Mouse (Mus musculus) forebrain, embryonic 12.5 days (tissue): ENCODE measurements around the gene Srgap1. TPM values are rescaled to one million over a fixed set of nuclear protein-coding genes. Genes with fewer than 3 reads are reported as not detected.

Experiments used
- ATAC-seq: fragments of 200-750 bp; cut with Nextera tagmentation; 2 replicates; pipeline ENCODE4 v1.8.0; 2017; ENCODE audit warnings: moderate TSS enrichment; ENCODE audit not compliant: low FRiP score
- H3K27ac ChIP-seq: fragments of 300-500 bp; sonication (generic); 2 replicates; pipeline ENCODE4 v1.5.1; 2016; ENCODE audit warnings: mild to moderate bottlenecking
- H3K27me3 ChIP-seq: fragments of 300-500 bp; sonication (generic); 2 replicates; pipeline ENCODE4 v1.6.1; 2016; ENCODE audit warnings: mild to moderate bottlenecking
- H3K36me3 ChIP-seq: fragments of 300-500 bp; sonication (generic); replicated peaks from 2 replicates; pipeline ENCODE4 v1.6.1; 2016; ENCODE audit warnings: mild to moderate bottlenecking
- H3K4me1 ChIP-seq: fragments of 300-500 bp; sonication (generic); 2 replicates; pipeline ENCODE4 v1.6.1; 2016
- H3K4me2 ChIP-seq: fragments of 300-500 bp; sonication (generic); 2 replicates; pipeline ENCODE4 v1.6.1; 2016; ENCODE audit warnings: mild to moderate bottlenecking, moderate library complexity
- H3K4me3 ChIP-seq: fragments of 300-500 bp; sonication (generic); replicated peaks from 2 replicates; pipeline ENCODE4 v1.5.1; 2016; ENCODE audit warnings: mild to moderate bottlenecking
- H3K9ac ChIP-seq: fragments of 300-500 bp; sonication (generic); 2 replicates; pipeline ENCODE4 v1.6.1; 2016; ENCODE audit warnings: mild to moderate bottlenecking
- H3K9me3 ChIP-seq: fragments of 300-500 bp; sonication (generic); 2 replicates; pipeline ENCODE4 v1.6.1; 2016
- WGBS: fragments of 180-500 bp; shearing (Covaris S2); methylation state at CpG from one replicate; pipeline ENCODE4 v1.1.7; 2016; 5-methylcytosine and 5-hydroxymethylcytosine counted together
- polyA plus RNA-seq: library from polyadenylated mRNA; unstranded; fragments of >200 nt; fragmentation: Nextera tagmentation; extraction: Ambion mirVana; gene quantifications from 2 replicates; pipeline ENCODE4 v1.2.1, GENCODE M21; 2016

The Srgap1 gene
- 20.7 and 22.2 TPM in 2 replicates for polyA plus RNA-seq

DNA sequence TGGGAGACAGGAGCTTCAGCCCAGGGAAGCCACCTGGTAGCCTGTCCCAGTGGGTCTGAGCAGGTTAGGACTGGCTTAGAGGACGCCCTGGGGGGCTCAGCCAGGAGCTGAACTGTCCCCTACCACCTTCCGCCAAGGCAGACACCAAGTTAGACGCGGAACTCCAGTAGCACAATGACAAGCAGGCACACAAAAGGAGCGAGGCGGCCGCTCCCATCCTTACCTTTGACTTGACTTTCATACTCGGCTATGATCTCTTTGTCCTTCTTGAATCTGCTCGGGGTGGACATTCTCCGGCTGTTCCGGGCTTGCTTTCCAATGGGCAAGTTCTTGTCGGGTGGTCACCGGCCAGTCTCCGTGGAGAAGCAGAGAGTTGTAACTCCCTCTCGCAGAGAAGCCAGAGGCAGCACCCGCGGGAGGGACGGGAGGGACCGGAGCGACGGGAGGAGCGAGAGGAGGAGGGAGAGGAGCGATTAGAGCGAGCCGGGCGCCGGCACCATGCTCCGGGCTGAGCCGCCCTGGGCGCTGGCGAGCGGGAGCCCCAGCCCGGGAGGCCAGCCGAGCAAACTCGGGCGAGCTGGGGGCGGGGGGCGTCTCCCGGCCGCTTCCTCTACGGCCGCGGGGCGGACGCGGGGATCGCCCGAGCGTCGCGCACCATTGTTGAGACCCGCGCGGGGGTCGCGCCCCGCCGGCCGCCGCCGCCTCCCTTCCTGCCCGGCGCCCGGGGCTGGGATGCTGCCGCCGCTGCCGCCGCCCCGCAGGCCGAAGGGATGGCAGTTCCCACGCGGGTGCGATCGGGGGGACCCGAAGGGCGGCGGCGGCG, at the start of gene Srgap1:
Gene Srgap1, minus strand, starts transcription at position 412 of the 823 bp plus-strand sequence.
- Histone ChIP-seq H3K27ac (peak within 1 kb of the TSS; percentile 87), H3K36me3 (no peaks in the 10 kb centered on the region), H3K4me3 (peak within 1 kb of the TSS; percentile 84), H3K27me3 (peaks cover 5% of the 10 kb centered on the region; the same call in 1 of the 2 replicates), H3K4me1 (peaks cover 14% of the 10 kb centered on the region; the same call in 1 of the 2 replicates), H3K4me2 (peak within 1 kb of the TSS; percentile 76), H3K9me3 (no peaks in the 10 kb centered on the region), H3K9ac (peak within 1 kb of the TSS; percentile 85)
- peak; percentile 87 for ATAC-seq
- WGBS, result under 1% methylated on average over 34 of the region's 79 CpGs

DNA sequence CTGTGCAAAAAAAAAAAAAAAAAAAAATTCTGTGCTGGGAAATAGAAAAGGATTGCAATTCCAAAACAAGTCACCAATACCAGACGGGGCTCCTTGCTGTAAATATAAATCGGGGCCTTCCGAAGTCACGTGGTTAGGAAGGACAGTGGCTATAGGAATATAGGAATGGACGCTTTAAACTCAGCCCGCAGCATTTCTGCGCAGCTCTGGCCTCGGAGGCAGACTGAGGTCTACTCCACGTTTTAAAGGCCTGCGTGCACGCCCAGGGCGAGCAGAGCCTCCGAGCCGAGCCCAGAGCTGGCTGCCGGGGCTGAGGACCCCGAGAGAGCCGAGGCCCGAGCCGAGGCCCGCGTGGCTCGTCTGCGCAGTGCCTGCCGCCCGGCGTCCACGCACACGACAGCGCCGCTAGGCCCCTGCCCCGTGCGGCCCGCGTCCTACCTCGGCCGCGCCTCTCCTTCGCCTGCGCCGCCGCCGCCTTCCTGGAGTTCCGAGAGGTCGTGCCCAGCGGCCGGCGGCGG, 49.4 kb upstream of the Srgap1 start:
- Histone ChIP-seq H3K9me3 (no peaks in the 10 kb centered on the region), H3K27ac (peak overlapping the region; percentile 86), H3K4me3 (peak overlapping the region; percentile 75), H3K4me1 (peaks cover 8% of the 10 kb centered on the region), H3K36me3 (no peaks in the 10 kb centered on the region; the same call in 1 of the 2 replicates), H3K4me2 (peak overlapping the region; percentile 76), H3K9ac (peak overlapping the region; percentile 89), H3K27me3 (no peaks in the 10 kb centered on the region)
- ATAC-seq, result peak; percentile 77
- whole genome bisulfite sequencing, result 0% methylated on average over 48 of the region's 48 CpGs

DNA sequence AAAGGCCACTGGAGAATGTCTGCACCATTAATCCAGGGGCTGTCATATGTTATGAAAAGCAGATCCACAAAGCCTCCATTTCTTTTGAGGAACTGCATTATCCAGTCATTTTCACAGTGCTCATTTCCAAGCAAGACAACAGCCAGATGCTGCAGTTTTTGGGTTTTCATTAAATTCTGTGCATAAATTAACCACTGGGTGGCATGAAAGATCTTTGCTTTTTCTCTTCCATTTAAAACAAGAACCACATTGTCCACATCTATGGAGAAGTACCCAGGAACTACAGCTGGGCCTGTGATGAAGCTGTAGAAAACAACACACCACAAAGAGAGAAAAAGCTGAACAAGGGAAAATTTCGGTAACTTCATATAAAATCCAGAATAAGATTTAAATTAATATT, 43.4 kb upstream of the Srgap1 start:
- WGBS, result 100% methylated on average over 1 of the region's 1 CpGs
- Histone ChIP-seq H3K36me3 (peaks cover 30% of the 10 kb centered on the region), H3K4me1 (peaks cover 2% of the 10 kb centered on the region; the same call in 1 of the 2 replicates), H3K9me3 (peaks cover 14% of the 10 kb centered on the region), H3K4me2 (no peak overlapping the region), H3K27ac (no peak overlapping the region), H3K27me3 (no peaks in the 10 kb centered on the region), H3K4me3 (no peak overlapping the region), H3K9ac (no peak overlapping the region)
- ATAC-seq, result no peak

DNA sequence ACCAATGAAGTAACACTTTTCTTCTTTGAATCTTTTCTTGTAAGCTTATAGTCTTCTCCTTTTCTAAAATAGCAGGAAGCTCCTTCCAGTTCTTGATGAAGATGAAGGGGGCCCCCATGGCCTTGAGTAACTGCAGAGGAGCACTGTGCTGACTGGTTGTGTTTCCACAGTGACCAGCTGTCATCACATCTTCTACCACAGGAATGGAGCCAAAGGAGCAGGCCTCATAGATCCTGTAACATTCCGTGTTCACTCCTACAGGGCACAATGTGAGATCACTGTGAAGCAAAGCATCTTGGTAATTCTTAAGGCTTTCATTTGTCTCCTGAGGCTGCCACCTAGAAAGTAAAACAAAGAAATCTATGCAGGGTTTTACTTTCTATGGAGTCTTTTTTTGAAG, 34.2 kb upstream of the Srgap1 start:
- H3K4me3 ChIP-seq, result no peak overlapping the region
- H3K9me3 ChIP-seq, result no peaks in the 10 kb centered on the region
- no peak overlapping the region for H3K4me2 ChIP-seq
- no peak overlapping the region for H3K9ac ChIP-seq
- H3K27ac ChIP-seq, result no peak overlapping the region
- ATAC-seq, result no peak
- 80% methylated on average over 1 of the region's 1 CpGs for WGBS
- no peaks in the 10 kb centered on the region; the same call in 1 of the 2 replicates for H3K36me3 ChIP-seq
- H3K4me1 ChIP-seq, result no peaks in the 10 kb centered on the region
- H3K27me3 ChIP-seq, result no peaks in the 10 kb centered on the region

DNA sequence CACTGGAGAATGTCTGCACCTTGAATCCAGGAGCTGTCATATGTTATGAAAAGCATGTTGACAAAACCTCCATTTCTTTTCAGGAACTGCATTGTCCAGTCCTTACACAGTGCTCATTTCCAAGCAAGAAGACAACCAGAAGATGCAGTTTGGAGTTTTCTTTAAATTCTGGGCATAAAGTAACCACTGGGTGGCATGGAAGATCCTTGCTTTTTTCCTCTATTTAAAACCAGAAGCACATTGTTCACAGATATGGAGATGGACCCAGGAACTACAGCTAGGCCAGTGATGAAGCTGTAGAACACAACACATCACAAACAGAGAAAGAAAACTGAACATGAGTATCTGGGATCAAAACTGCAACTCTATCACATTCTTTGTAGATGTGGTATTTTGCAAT, 22.0 kb upstream of the Srgap1 start:
- H3K4me3 ChIP-seq, result no peak overlapping the region
- no peak overlapping the region for H3K4me2 ChIP-seq
- H3K36me3 ChIP-seq, result no peaks in the 10 kb centered on the region
- ATAC-seq, result no peak
- no peak overlapping the region for H3K9ac ChIP-seq
- no peaks in the 10 kb centered on the region for H3K9me3 ChIP-seq
- no peak overlapping the region for H3K27ac ChIP-seq
- no peaks in the 10 kb centered on the region for H3K4me1 ChIP-seq
- no peaks in the 10 kb centered on the region for H3K27me3 ChIP-seq

DNA sequence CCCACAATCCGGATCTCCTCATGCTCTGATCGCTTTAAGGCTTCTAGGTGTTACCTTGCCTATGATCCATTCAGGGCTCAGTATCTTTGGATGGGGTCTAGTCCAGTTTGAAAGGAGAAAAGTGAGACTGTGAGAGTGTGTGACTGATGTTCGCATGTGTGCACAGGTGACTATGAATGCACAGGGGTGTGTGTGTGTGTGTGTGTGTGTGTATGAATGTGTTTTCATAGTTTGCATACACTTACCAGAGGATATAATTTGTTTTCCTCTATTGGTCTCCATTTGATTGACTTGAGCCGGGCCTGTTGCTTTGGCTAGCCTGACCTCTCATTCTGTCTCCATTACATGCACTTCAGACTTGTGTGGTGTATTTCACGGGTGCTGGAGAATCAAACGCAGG, 8.7 kb upstream of the Srgap1 start:
- ATAC-seq, result no peak
- 89% methylated on average over 6 of the region's 6 CpGs for WGBS

DNA sequence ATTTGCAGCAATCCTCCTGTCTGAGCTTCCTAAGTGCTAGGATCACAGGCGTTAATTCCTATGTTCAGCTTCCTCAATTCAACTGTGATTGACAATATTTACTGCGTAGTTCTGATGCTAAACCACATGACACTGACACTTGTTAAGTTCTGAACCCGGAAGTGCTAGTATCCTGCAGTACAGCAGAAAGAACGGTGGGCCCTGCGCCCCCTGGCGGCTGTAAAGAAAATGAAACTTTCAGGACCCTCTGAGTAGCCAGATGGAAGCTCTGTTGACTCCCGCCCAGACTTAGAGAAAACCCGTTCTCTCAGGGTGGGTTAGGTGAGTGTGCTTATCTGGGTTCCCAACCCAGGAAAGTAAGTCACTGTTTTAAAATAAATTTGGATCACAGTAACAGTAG, 7.4 kb upstream of the Srgap1 start:
- H3K36me3 ChIP-seq, result no peaks in the 10 kb centered on the region
- H3K27ac ChIP-seq, result no peak overlapping the region
- peak; percentile 75 for ATAC-seq
- H3K27me3 ChIP-seq, result no peaks in the 10 kb centered on the region; the same call in 1 of the 2 replicates
- no peak overlapping the region for H3K4me2 ChIP-seq
- no peaks in the 10 kb centered on the region for H3K4me1 ChIP-seq
- no peak overlapping the region for H3K4me3 ChIP-seq
- no peaks in the 10 kb centered on the region for H3K9me3 ChIP-seq
- 16% methylated on average over 8 of the region's 8 CpGs for WGBS
- no peak overlapping the region for H3K9ac ChIP-seq

More for the DNA sequence above, 8.7 kb upstream of the Srgap1 start:
- H3K9me3 ChIP-seq, result no peaks in the 10 kb centered on the region
- no peak overlapping the region for H3K9ac ChIP-seq
- H3K4me1 ChIP-seq, result no peaks in the 10 kb centered on the region
- no peaks in the 10 kb centered on the region; the same call in 1 of the 2 replicates for H3K27me3 ChIP-seq
- H3K27ac ChIP-seq, result no peak overlapping the region
- no peak overlapping the region for H3K4me2 ChIP-seq
- H3K36me3 ChIP-seq, result no peaks in the 10 kb centered on the region
- H3K4me3 ChIP-seq, result no peak overlapping the region

DNA sequence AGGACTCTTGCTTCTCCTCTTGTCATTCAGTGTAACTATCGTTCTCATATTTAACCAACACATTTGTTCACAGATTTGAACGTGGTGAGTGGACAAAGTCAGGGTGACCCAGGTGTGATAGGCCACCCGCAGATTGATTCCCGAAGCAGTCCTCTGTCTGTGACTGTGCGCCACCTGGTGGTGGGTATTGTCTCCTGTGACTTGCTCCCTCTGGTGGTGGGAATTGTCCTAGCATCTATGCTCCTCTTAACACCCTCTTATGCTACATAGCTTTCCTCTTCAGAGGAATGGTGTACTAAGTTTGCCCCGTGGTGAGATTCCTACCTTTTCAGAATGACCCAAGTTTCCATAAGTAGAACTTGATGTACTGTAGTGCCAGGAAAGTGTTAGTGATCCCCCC, 4.7 kb upstream of the Srgap1 start:
- no peaks in the 10 kb centered on the region for H3K36me3 ChIP-seq
- H3K4me2 ChIP-seq, result no peak overlapping the region
- no peak for ATAC-seq
- no peaks in the 10 kb centered on the region for H3K9me3 ChIP-seq
- H3K27me3 ChIP-seq, result peaks cover 5% of the 10 kb centered on the region; the same call in 1 of the 2 replicates
- no peak overlapping the region for H3K9ac ChIP-seq
- H3K27ac ChIP-seq, result no peak overlapping the region
- no peaks in the 10 kb centered on the region for H3K4me1 ChIP-seq
- 38% methylated on average over 6 of the region's 6 CpGs for WGBS
- H3K4me3 ChIP-seq, result no peak overlapping the region

DNA sequence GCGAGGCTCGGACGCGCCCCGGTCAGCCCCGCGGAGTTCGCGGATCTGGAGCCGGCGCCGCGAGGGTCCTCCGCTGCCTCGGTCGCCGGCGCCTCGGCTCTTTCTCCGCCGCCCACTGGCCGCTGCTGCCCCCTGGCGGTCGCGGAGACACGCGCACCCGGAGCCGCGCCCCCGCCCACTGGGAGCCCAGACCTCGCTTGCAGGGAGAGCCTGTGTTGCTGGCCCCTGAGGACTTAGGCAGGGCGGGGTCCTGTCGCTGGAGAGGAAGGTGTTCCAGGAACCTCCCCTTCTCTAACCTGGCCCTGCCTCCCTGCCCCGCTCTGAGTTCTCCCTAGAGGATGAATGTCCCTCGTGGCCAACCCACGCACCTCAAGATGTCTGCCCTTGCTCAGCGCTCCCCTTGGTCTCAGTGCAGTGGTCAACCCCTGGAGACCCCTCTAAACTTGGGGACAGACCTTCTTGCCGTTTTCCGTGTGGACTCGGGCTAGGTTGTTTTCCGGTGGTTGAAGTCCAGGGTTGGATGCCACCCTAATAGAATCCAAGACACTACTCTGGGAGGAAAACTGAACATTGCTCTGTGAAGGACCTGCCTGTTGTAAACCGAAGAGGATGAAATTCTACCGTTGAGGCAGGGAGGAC, 731 bp upstream of the Srgap1 start:
- Histone ChIP-seq H3K9me3 (no peaks in the 10 kb centered on the region), H3K4me2 (peak overlapping the region; percentile 76), H3K27me3 (peaks cover 5% of the 10 kb centered on the region; the same call in 1 of the 2 replicates), H3K4me1 (peaks cover 14% of the 10 kb centered on the region; the same call in 1 of the 2 replicates), H3K4me3 (peak overlapping the region; percentile 84), H3K9ac (peak overlapping the region; percentile 85), H3K36me3 (no peaks in the 10 kb centered on the region), H3K27ac (peak overlapping the region; percentile 87)
- 20% methylated on average over 24 of the region's 44 CpGs for WGBS
- peak; percentile 81 for ATAC-seq

DNA sequence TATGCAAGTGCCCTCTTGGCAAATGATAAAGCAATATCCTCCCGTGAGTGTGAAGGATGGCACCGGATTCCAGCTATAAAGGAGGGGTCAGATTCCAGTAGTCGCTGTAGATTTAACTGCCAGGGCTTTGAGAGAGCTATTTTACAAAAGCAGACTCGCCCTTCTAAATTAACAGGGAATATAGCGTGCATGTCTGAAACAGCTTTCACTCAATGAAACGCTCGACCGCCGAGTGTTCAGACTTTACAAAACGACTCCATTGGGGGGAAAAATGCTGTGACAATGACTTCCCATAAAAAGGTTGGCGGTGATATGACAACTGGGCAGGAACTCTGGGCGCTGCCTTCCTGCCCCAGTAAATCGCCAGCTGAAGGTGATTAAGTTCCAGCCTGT, 608 bp downstream of the Srgap1 start:
- H3K9me3 ChIP-seq, result no peaks in the 10 kb centered on the region
- H3K9ac ChIP-seq, result peak overlapping the region; percentile 85
- H3K27me3 ChIP-seq, result peaks cover 5% of the 10 kb centered on the region; the same call in 1 of the 2 replicates
- H3K4me2 ChIP-seq, result peak overlapping the region; percentile 76
- H3K4me3 ChIP-seq, result peak overlapping the region; percentile 84
- peak overlapping the region; percentile 87 for H3K27ac ChIP-seq
- no peaks in the 10 kb centered on the region for H3K36me3 ChIP-seq
- under 1% methylated on average over 13 of the region's 13 CpGs for WGBS
- H3K4me1 ChIP-seq, result peaks cover 14% of the 10 kb centered on the region; the same call in 1 of the 2 replicates
- 0 out of 2 replicates have a peak, but pooled peaks have one; percentile 24 for ATAC-seq

DNA sequence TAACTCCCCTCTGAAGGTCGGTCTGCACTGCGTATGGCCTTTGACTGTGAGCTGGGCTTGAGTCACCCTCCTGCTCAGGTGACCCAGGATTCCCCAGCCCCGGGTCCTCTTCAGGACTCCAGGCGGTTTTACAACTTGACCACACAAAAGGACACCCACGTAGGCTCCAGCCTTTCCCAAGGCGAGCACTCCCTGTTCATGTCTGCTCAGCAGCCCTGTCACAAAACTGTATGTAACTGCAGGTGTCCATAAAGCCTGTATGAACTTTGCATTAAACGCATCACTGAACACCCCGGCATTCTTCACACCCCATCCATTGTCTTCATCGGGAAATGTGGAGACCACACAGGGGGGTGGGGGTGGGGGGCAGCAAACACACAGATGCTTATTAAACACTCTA, 1.2 kb downstream of the Srgap1 start:
- Histone ChIP-seq H3K4me1 (peaks cover 14% of the 10 kb centered on the region; the same call in 1 of the 2 replicates), H3K27ac (no peak overlapping the region; the same call in 1 of the 2 replicates), H3K4me2 (peak overlapping the region; percentile 76), H3K9ac (peak overlapping the region; percentile 85), H3K9me3 (no peaks in the 10 kb centered on the region), H3K27me3 (peaks cover 5% of the 10 kb centered on the region; the same call in 1 of the 2 replicates), H3K4me3 (peak overlapping the region; percentile 84), H3K36me3 (no peaks in the 10 kb centered on the region)
- peak; percentile 33 for ATAC-seq
- WGBS, result 5% methylated on average over 9 of the region's 9 CpGs

DNA sequence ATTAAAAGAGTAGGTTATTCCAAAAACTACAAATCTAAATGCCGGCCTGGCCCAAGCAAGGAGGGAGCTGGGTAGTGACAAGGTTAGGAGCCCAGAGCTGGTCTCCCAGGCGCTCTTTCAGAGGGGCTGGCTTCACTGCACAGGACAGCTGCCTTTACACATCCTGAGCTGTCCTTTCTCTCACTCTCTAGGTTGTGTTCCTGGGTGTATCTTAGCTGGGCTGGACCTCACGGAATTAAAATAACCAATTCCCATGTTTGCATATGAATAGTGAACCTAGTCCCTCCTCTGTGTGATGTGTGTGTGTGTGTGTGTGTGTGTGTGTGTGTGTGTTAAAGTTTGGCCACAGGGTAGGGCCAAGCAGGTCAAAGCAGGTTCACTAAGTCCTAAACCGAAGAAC, 2.2 kb downstream of the Srgap1 start:
- H3K4me1 ChIP-seq, result peaks cover 14% of the 10 kb centered on the region; the same call in 1 of the 2 replicates
- H3K27ac ChIP-seq, result 0 out of 2 replicates have a peak overlapping the region, but pooled peaks have one; percentile 1
- peak overlapping the region; percentile 84 for H3K4me3 ChIP-seq
- 0 out of 2 replicates have a peak, but pooled peaks cover 5% of the 10 kb centered on the region for H3K27me3 ChIP-seq
- no peaks in the 10 kb centered on the region for H3K36me3 ChIP-seq
- ATAC-seq, result no peak
- no peak overlapping the region for H3K9ac ChIP-seq
- H3K4me2 ChIP-seq, result peak overlapping the region; percentile 76
- 0 out of 2 replicates have a peak, but pooled peaks cover 5% of the 10 kb centered on the region for H3K9me3 ChIP-seq
- 54% methylated on average over 4 of the region's 4 CpGs for WGBS
